Mouse (Mus musculus) midbrain, embryonic 12.5 days (tissue): ENCODE measurements around the gene Lrrc15. TPM values are rescaled to one million over a fixed set of nuclear protein-coding genes. Genes with fewer than 3 reads are reported as not detected.

Source experiments
- ATAC-seq: fragments of 200-750 bp; cut with Nextera tagmentation; 2 replicates; pipeline ENCODE4 v1.8.0; 2017; ENCODE audit warnings: low read depth, moderate TSS enrichment, moderate library complexity; ENCODE audit not compliant: low FRiP score
- H3K27ac ChIP-seq: fragments of 300-500 bp; sonication (generic); replicated peaks from 2 replicates; pipeline ENCODE4 v1.5.1; 2016; ENCODE audit warnings: mild to moderate bottlenecking
- H3K27me3 ChIP-seq: fragments of 300-500 bp; sonication (generic); 2 replicates; pipeline ENCODE4 v1.6.1; 2016; ENCODE audit warnings: mild to moderate bottlenecking
- H3K36me3 ChIP-seq: fragments of 300-500 bp; sonication (generic); 2 replicates; pipeline ENCODE4 v1.6.1; 2016
- H3K4me1 ChIP-seq: fragments of 300-500 bp; sonication (generic); 2 replicates; pipeline ENCODE4 v1.6.1; 2016
- H3K4me2 ChIP-seq: fragments of 300-500 bp; sonication (generic); replicated peaks from 2 replicates; pipeline ENCODE4 v1.6.1; 2016; ENCODE audit warnings: mild to moderate bottlenecking, moderate library complexity
- H3K4me3 ChIP-seq: fragments of 300-500 bp; sonication (generic); 2 replicates; pipeline ENCODE4 v1.5.1; 2016; ENCODE audit warnings: mild to moderate bottlenecking
- H3K9ac ChIP-seq: fragments of 300-500 bp; sonication (generic); replicated peaks from 2 replicates; pipeline ENCODE4 v1.6.1; 2016; ENCODE audit warnings: mild to moderate bottlenecking, moderate library complexity
- H3K9me3 ChIP-seq: fragments of 300-500 bp; sonication (generic); 2 replicates; pipeline ENCODE4 v1.6.1; 2016; ENCODE audit warnings: mild to moderate bottlenecking
- WGBS: fragments of 180-500 bp; shearing (Covaris S2); methylation state at CpG from one replicate; pipeline ENCODE4 v1.1.7; 2016; 5-methylcytosine and 5-hydroxymethylcytosine counted together
- polyA plus RNA-seq: library from polyadenylated mRNA; unstranded; fragments of >200 nt; fragmentation: Nextera tagmentation; extraction: Ambion mirVana; gene quantifications from 2 replicates; pipeline ENCODE4 v1.2.1, GENCODE M21; 2016

The Lrrc15 gene
- polyA plus RNA-seq, 1 experiment from 2014 or later, result 1.0 TPM

GRCm38 (mm10) chr16:30273065-30273464, 10.0 kb downstream of the Lrrc15 start:
- 94% methylated on average over 8 of the region's 8 CpGs for WGBS
- no peak overlapping the region for H3K9ac ChIP-seq

DNA sequence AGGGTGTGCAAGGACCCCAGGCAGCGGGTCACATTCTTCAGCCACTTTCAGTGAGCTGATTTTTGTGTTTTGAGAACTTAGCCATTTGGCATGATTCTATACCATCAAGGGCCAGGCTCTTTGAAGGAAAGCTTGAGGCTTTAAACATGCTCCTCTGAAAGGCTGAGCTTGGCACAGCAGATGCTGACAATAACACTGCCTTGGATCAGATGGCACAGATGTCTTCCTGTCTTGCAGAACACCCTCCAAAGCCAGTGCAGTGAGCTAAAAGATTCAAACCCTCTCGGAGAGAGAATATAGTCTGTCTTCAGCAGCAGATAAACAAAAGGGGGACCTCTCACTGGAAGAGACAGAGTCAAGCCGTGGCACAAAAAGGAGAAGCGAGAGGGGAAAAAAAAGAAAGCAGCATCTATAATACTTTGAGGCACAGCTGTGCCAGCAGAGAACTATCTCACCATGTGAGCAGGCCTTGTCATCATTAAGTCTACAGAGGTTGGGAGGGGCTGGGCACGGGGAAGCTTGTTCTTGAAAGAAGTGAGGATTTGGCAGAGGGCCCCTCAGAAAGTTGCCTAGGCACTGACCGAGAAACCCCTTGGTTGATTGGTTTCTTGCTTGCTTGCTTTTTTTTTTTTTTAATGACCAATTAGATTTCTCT, 11.0 kb downstream of the Lrrc15 start:
- Histone ChIP-seq H3K36me3 (no peaks in the 10 kb centered on the region), H3K9me3 (no peaks in the 10 kb centered on the region)
- no peak for ATAC-seq

More at GRCm38 (mm10) chr16:30273065-30273464, 10.0 kb downstream of the Lrrc15 start:
- Histone ChIP-seq H3K4me1 (peaks cover 12% of the 10 kb centered on the region; the same call in 1 of the 2 replicates), H3K9me3 (no peaks in the 10 kb centered on the region), H3K27me3 (peaks cover 20% of the 10 kb centered on the region), H3K4me3 (no peak overlapping the region), H3K36me3 (no peaks in the 10 kb centered on the region), H3K27ac (no peak overlapping the region), H3K4me2 (no peak overlapping the region)
- no peak for ATAC-seq

GRCm38 (mm10) chr16:30271223-30271761, 11.8 kb downstream of the Lrrc15 start:
- Histone ChIP-seq H3K27ac (no peak overlapping the region), H3K4me1 (peaks cover 12% of the 10 kb centered on the region; the same call in 1 of the 2 replicates), H3K9ac (no peak overlapping the region), H3K9me3 (no peaks in the 10 kb centered on the region), H3K4me3 (no peak overlapping the region), H3K27me3 (peaks cover 15% of the 10 kb centered on the region), H3K36me3 (no peaks in the 10 kb centered on the region), H3K4me2 (no peak overlapping the region)
- 66% methylated on average over 8 of the region's 8 CpGs for WGBS
- ATAC-seq, result no peak

More for the DNA sequence above, 11.0 kb downstream of the Lrrc15 start:
- Histone ChIP-seq H3K27ac (no peak overlapping the region), H3K4me1 (peaks cover 12% of the 10 kb centered on the region; the same call in 1 of the 2 replicates), H3K27me3 (peaks cover 20% of the 10 kb centered on the region), H3K4me2 (no peak overlapping the region), H3K9ac (no peak overlapping the region), H3K4me3 (no peak overlapping the region)
- 66% methylated on average over 6 of the region's 6 CpGs for WGBS

GRCm38 (mm10) chr16:30267359-30267758, 15.7 kb downstream of the Lrrc15 start, which contains the start of gene Cpn2:
Cpn2 (minus strand) TSS chr16:30267499.
- Histone ChIP-seq H3K4me1 (peaks cover 9% of the 10 kb centered on the region; the same call in 1 of the 2 replicates), H3K9ac (no peak within 1 kb of the TSS), H3K4me3 (no peak within 1 kb of the TSS), H3K36me3 (no peaks in the 10 kb centered on the region), H3K9me3 (no peaks in the 10 kb centered on the region), H3K27ac (no peak within 1 kb of the TSS), H3K27me3 (peaks cover 11% of the 10 kb centered on the region; the same call in 1 of the 2 replicates), H3K4me2 (no peak within 1 kb of the TSS)
- no peak for ATAC-seq
- 75% methylated on average over 5 of the region's 5 CpGs for WGBS

- H3K4me2 ChIP-seq, result no peak overlapping the region
- peaks cover 5% of the 10 kb centered on the region; the same call in 1 of the 2 replicates for H3K4me1 ChIP-seq
- peaks cover 11% of the 10 kb centered on the region; the same call in 1 of the 2 replicates for H3K27me3 ChIP-seq
- H3K9ac ChIP-seq, result no peak overlapping the region
- H3K4me3 ChIP-seq, result no peak overlapping the region
- WGBS, result 82% methylated on average over 5 of the region's 5 CpGs
- ATAC-seq, result no peak
- H3K9me3 ChIP-seq, result no peaks in the 10 kb centered on the region
- H3K27ac ChIP-seq, result no peak overlapping the region
- H3K36me3 ChIP-seq, result no peaks in the 10 kb centered on the region
Measured at GRCm38 (mm10) chr16:30266561-30266960, 16.5 kb downstream of the Lrrc15 start.

DNA sequence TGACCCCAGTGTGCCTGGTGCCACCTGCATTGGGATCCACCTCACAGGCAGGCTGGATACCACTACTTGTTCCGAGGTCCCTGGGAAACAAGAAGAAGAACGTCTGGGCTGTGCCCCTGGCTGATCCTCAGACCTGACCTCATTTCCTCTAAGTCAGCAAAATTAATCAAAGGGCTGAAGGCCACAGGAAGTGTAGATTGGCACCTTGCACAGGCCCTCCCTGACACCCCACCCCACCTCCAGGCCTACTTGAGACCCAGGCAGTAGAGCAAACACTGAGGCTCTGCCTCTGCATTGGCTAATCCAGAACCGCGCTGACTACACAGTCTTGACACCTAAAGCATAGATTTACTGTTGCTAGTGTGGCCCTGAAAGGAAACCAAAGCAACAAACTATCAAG, 17.4 kb downstream of the Lrrc15 start:
- Histone ChIP-seq H3K9ac (no peak overlapping the region), H3K9me3 (no peaks in the 10 kb centered on the region), H3K4me1 (no peaks in the 10 kb centered on the region), H3K36me3 (no peaks in the 10 kb centered on the region), H3K4me3 (no peak overlapping the region), H3K27ac (no peak overlapping the region), H3K27me3 (peaks cover 11% of the 10 kb centered on the region; the same call in 1 of the 2 replicates), H3K4me2 (no peak overlapping the region)
- no peak for ATAC-seq
- WGBS, result 80% methylated on average over 4 of the region's 4 CpGs

DNA sequence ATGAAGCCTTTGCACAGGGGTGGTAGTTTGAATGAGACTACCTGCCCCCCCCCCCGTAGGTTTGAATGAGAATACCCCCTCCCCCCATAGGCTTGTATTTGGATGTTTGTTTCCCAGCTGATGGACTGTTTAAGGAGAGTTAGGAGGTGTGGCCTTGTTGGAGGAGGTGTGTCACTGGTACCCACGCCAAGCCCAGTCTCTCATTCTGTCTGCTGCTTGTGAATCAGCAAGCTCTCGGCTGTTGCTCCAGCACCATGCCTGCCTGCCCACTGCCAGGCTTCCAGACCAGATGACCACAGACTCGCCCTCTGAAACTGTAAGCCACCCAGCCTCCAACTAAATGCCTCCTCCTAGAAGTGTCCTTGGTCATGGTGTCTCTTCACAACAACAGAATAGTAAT, 19.9 kb downstream of the Lrrc15 start:
- ATAC-seq, result no peak
- Histone ChIP-seq H3K4me1 (no peaks in the 10 kb centered on the region), H3K4me3 (no peak overlapping the region), H3K27ac (no peak overlapping the region), H3K36me3 (no peaks in the 10 kb centered on the region), H3K9me3 (no peaks in the 10 kb centered on the region), H3K27me3 (peaks cover 11% of the 10 kb centered on the region; the same call in 1 of the 2 replicates), H3K4me2 (no peak overlapping the region), H3K9ac (no peak overlapping the region)
- 41% methylated on average over 4 of the region's 4 CpGs for WGBS

DNA sequence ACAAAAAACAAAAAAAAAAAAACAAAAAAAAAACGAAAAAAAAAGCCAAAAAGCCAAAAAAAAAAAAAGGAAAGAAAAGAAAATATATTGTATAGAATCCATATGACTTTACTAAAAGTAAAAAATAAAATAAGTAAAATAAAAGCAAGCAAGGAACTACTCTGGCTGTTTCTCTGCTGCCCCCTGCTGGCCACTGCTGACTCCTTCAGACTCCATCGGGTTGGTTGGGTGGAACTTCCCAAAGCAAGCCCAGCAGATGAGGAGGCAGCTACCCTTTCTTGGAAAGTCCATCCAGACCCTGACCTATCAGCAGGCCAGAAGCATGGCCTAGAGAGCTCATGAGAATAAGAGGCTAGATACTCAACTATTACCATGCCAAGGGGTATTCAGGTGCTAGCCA, 20.4 kb downstream of the Lrrc15 start:
- no peak overlapping the region for H3K27ac ChIP-seq
- no peak overlapping the region for H3K4me3 ChIP-seq
- no peaks in the 10 kb centered on the region for H3K4me1 ChIP-seq
- H3K4me2 ChIP-seq, result no peak overlapping the region
- ATAC-seq, result 0 out of 2 replicates have a peak, but pooled peaks have one; percentile 16
- no peaks in the 10 kb centered on the region for H3K36me3 ChIP-seq
- 2% methylated on average over 2 of the region's 2 CpGs for WGBS
- H3K9ac ChIP-seq, result no peak overlapping the region
- no peaks in the 10 kb centered on the region for H3K9me3 ChIP-seq
- peaks cover 11% of the 10 kb centered on the region; the same call in 1 of the 2 replicates for H3K27me3 ChIP-seq

GRCm38 (mm10) chr16:30262157-30262556, 20.9 kb downstream of the Lrrc15 start:
- Histone ChIP-seq H3K4me3 (no peak overlapping the region), H3K27ac (no peak overlapping the region), H3K9ac (no peak overlapping the region), H3K9me3 (no peaks in the 10 kb centered on the region), H3K36me3 (no peaks in the 10 kb centered on the region), H3K4me2 (no peak overlapping the region), H3K27me3 (peaks cover 11% of the 10 kb centered on the region; the same call in 1 of the 2 replicates), H3K4me1 (no peaks in the 10 kb centered on the region)
- WGBS, result 84% methylated on average over 10 of the region's 10 CpGs
- ATAC-seq, result no peak

- Histone ChIP-seq H3K27ac (no peak overlapping the region), H3K4me1 (no peaks in the 10 kb centered on the region), H3K9me3 (no peaks in the 10 kb centered on the region), H3K27me3 (peaks cover 18% of the 10 kb centered on the region), H3K9ac (no peak overlapping the region), H3K4me3 (no peak overlapping the region), H3K4me2 (no peak overlapping the region), H3K36me3 (no peaks in the 10 kb centered on the region)
- WGBS, result 87% methylated on average over 9 of the region's 9 CpGs
- no peak for ATAC-seq
Measured at GRCm38 (mm10) chr16:30261341-30261740, 21.7 kb downstream of the Lrrc15 start.

- WGBS, result 93% methylated on average over 15 of the region's 15 CpGs
- peaks cover 14% of the 10 kb centered on the region for H3K27me3 ChIP-seq
- no peaks in the 10 kb centered on the region for H3K4me1 ChIP-seq
- no peaks in the 10 kb centered on the region for H3K9me3 ChIP-seq
- no peak for ATAC-seq
- no peak overlapping the region for H3K4me2 ChIP-seq
- no peak overlapping the region for H3K4me3 ChIP-seq
- no peak overlapping the region for H3K9ac ChIP-seq
- no peaks in the 10 kb centered on the region for H3K36me3 ChIP-seq
- no peak overlapping the region for H3K27ac ChIP-seq
Measured at GRCm38 (mm10) chr16:30260012-30260635, 22.9 kb downstream of the Lrrc15 start.

GRCm38 (mm10) chr16:30259444-30259843, 23.6 kb downstream of the Lrrc15 start:
- Histone ChIP-seq H3K9ac (no peak overlapping the region), H3K4me1 (no peaks in the 10 kb centered on the region), H3K4me3 (no peak overlapping the region), H3K27me3 (peaks cover 15% of the 10 kb centered on the region; the same call in 1 of the 2 replicates), H3K9me3 (no peaks in the 10 kb centered on the region), H3K27ac (no peak overlapping the region), H3K4me2 (no peak overlapping the region), H3K36me3 (no peaks in the 10 kb centered on the region)
- WGBS, result 87% methylated on average over 10 of the region's 10 CpGs
- no peak for ATAC-seq
